Mouse (Mus musculus): Measurements from ENCODE around the gene Cisd3.

GRCm38 (mm10) chr11:97671177-97671527 is 14.5 kb upstream of the Cisd3 start:
- TF ChIP-seq POLR2A (IDR thresholded peaks at IDR 0.05; ENCODE audit: low read depth, low read length), result no peak
- no peak for TF ChIP-seq CTCF (IDR thresholded peaks at IDR 0.05; ENCODE audit: borderline replicate concordance, insufficient read depth, low read length)
